Mouse (Mus musculus) MEL (cell line): ENCODE data around the gene Tmco5.

Source experiments
- CHD1 ChIP-seq: IDR thresholded peaks from 2 replicates; pipeline ENCODE4 v1.6.1; 2012; ENCODE audit warnings: low read depth, mild to moderate bottlenecking, inconsistent platforms, low read length, improper control_type of control experiment
- CTCF ChIP-seq, 3 experiments: IDR thresholded peaks in 2 of 3; conservative IDR thresholded peaks in 1 of 3; 2 replicates each; pipeline ENCODE4 v1.5.1; 2011 to 2012; ENCODE audit warnings: low read length in 3 of 3, low read depth in 2 of 3, mild to moderate bottlenecking in 2 of 3, improper control_type of control experiment in 1 of 3, inconsistent platforms in 1 of 3, mixed read lengths in 1 of 3, moderate library complexity in 1 of 3; ENCODE audit not compliant: control insufficient read depth in 1 of 3, insufficient read depth in 1 of 3, poor library complexity in 1 of 3, severe bottlenecking in 1 of 3
- ELF1 ChIP-seq: IDR thresholded peaks from 2 replicates; pipeline ENCODE4 v1.6.1; 2014; ENCODE audit warnings: low read depth, mild to moderate bottlenecking, inconsistent platforms, low read length, improper control_type of control experiment, moderate library complexity
- EP300 ChIP-seq, 2 experiments: IDR thresholded peaks; 2 replicates each; pipeline ENCODE4 v1.6.1; 2011; ENCODE audit warnings: improper control_type of control experiment in 2 of 2, low read length in 2 of 2, low read depth in 1 of 2, mild to moderate bottlenecking in 1 of 2
- HCFC1 ChIP-seq: IDR thresholded peaks from 2 replicates; pipeline ENCODE4 v1.6.1; 2012; ENCODE audit warnings: low read depth, mild to moderate bottlenecking, inconsistent platforms, low read length, improper control_type of control experiment, moderate library complexity
- MAX ChIP-seq: IDR thresholded peaks from 2 replicates; pipeline ENCODE4 v1.6.1; 2011; ENCODE audit warnings: low read length, improper control_type of control experiment
- POLR2A ChIP-seq, 2 experiments: IDR thresholded peaks; 2 replicates each; pipeline ENCODE4 v1.6.1; 2011 to 2012; ENCODE audit warnings: low read length in 2 of 2, mild to moderate bottlenecking in 2 of 2, control low read depth in 1 of 2, improper control_type of control experiment in 1 of 2, low read depth in 1 of 2, moderate library complexity in 1 of 2; ENCODE audit not compliant: control insufficient read depth in 1 of 2, insufficient read depth in 1 of 2, poor library complexity in 1 of 2
- TAL1 ChIP-seq: IDR thresholded peaks from 2 replicates; pipeline ENCODE4 v1.6.1; 2012; ENCODE audit warnings: mild to moderate bottlenecking, inconsistent platforms, low read length, moderate library complexity, mixed read lengths
- USF2 ChIP-seq, 2 experiments: IDR thresholded peaks; 2 replicates each; pipeline ENCODE4 v1.6.1; 2011 to 2012; ENCODE audit warnings: improper control_type of control experiment in 2 of 2, low read length in 2 of 2, borderline replicate concordance in 1 of 2, inconsistent platforms in 1 of 2, low read depth in 1 of 2, mild to moderate bottlenecking in 1 of 2; ENCODE audit not compliant: insufficient read depth in 1 of 2
- ZMIZ1 ChIP-seq: IDR thresholded peaks from 2 replicates; pipeline ENCODE4 v1.6.1; 2012; ENCODE audit warnings: low read depth, mild to moderate bottlenecking, inconsistent platforms, low read length, improper control_type of control experiment, moderate library complexity

DNA sequence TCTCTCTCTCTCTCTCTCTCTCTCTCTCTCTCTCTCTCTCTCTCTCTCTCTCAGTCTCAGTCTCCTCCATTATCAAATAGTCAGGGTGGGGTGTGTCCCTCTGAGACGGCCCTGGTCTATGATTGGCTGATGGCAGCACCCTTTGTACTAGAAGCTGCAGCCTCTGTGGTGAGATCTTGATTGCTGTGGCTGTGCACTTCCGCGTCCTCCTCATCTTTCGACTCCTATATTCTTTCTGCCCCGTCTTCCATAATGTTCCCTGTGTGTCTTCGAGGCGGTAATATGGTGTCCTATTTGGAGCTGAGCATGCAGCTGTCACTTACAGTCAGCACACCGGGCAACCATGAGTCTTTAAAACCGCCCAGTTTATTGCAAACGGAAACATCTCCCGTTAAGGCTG lies 46.6 kb upstream of the Tmco5 start:
- TF ChIP-seq USF2 (IDR thresholded peaks at IDR 0.05; ENCODE audit: borderline replicate concordance in 1 of 2, insufficient read depth in 1 of 2, low read depth in 1 of 2, low read length in 2 of 2): no peak
- no peak for TF ChIP-seq MAX
- TF ChIP-seq CTCF (IDR thresholded peaks at IDR 0.05 in 2 of 3, conservative IDR thresholded peaks at IDR 0.05 in 1 of 3; ENCODE audit: control insufficient read depth in 1 of 3, insufficient read depth in 1 of 3, low read depth in 2 of 3, low read length in 3 of 3, poor library complexity in 1 of 3, severe bottlenecking in 1 of 3): no peak
- no peak for TF ChIP-seq HCFC1
- TF ChIP-seq TAL1: no peak
- no peak for TF ChIP-seq EP300 (IDR thresholded peaks at IDR 0.05; ENCODE audit: low read depth in 1 of 2, low read length in 2 of 2)
- no peak for TF ChIP-seq CHD1
- TF ChIP-seq ZMIZ1: no peak
- no peak for TF ChIP-seq ELF1
- no peak for TF ChIP-seq POLR2A (IDR thresholded peaks at IDR 0.05; ENCODE audit: control insufficient read depth in 1 of 2, insufficient read depth in 1 of 2, low read depth in 1 of 2, low read length in 2 of 2, poor library complexity in 1 of 2)
